8 mouse cellular contexts compared by ENCODE assay signal in the genomic region with DNA sequence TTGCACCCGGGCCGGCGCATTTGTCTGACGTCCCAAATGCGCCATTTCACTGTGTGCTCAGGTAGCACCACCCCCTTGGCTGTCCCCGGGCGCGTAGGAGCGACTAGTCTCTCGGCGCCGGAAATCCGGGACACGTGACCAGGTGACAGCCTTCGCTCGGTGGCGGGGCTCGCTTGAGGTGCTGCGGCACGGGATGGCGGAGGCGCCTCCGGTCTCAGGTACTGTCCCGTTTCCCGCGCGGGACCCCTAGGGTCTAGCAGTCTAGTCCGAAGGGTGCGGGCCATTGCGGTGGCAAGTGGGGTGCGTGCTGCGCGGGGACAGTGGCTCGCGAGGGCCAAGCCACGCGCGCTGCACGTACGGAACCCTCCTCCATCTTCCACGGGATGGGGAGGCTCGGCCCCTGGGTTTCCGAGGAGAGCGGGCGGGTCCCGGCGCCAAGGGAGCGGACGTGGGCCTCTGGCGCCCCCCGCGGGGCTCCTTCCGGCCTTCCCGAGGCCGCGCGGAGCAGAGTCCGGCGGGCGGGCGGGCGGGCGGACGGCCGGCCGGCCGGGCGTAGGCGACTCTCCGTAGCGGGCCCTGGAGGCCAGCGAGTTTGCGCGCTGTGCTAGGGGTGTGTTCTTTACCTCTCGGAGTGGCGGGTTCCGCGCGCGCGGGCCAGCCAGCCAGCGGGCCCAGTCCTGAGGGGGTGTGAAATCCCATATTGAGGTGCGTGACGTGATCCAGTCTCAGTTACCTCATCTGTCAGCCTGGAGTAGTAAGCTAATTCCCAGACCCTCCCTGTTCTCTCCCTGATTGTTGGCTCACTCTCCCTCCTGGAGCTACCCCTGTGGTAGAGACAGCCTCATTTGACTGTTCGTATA. TPM values are rescaled to one million over a fixed set of nuclear protein-coding genes. Genes with fewer than 3 reads are reported as not detected.
DNase-seq lines count a peak whose midpoint lies in the region; ATAC-seq lines count a peak whose summit lies in the region.

A gene (plus strand): TSS at position 65 of the 860 bp plus-strand sequence.

- peak within 1 kb of the TSS; percentile 99 for H3K4me3 ChIP-seq in megakaryocyte, embryonic 14.5 days (replicated peaks)

- peaks cover 82% of the 10 kb centered on the region for H3K4me1 ChIP-seq in megakaryocyte, embryonic 14.5 days

- DNase-seq in ZHBTc4 (ENCODE audit: low read depth, low spot score), result peak; percentile 98
- DNase-seq in gastrocnemius, adult 8-10 months (ENCODE audit: low spot score in 2 of 2), result peak; percentile 86 to 92
- DNase-seq in hindlimb bud, embryonic 11.5 days (ENCODE audit: extremely low spot score, low read depth, low spot score), result peak; percentile 76
- DNase-seq in left cerebral cortex, adult 8-10 months (ENCODE audit: low spot score in 2 of 2), result peak; percentile 85 to 96
- peak; percentile 98 for DNase-seq in right cerebral cortex, postnatal 10 days (ENCODE audit: low spot score in 2 of 2)
- DNase-seq in urinary bladder, postnatal 25 days (ENCODE audit: low spot score), result peak; percentile 93

- H3K9me3 ChIP-seq in megakaryocyte, embryonic 14.5 days, result no peaks in the 10 kb centered on the region

- no peaks in the 10 kb centered on the region for H3K27me3 ChIP-seq in megakaryocyte, embryonic 14.5 days (replicated peaks)

- peak; percentile 92 for ATAC-seq in common myeloid progenitor, adult 5-6 weeks (replicated peaks; ENCODE audit: low read depth, poor library complexity, severe bottlenecking)

- H3K36me3 ChIP-seq in megakaryocyte, embryonic 14.5 days (replicated peaks; ENCODE audit: low read length), result peaks cover 51% of the 10 kb centered on the region

RNA-seq across cellular contexts. Expression of the gene that starts here (rescaled TPM):
- total RNA-seq in common myeloid progenitor, adult 5-6 weeks (2017), result 61.8 and 74.7 TPM in 2 replicates
- total RNA-seq in gastrocnemius, adult 8-10 months (2022), result 10 to 100 TPM; 19.9 to 22.8 (median 22.3) TPM
- total RNA-seq in left cerebral cortex, adult 8-10 months (2022), result 10 to 100 TPM; 77.9 to 83.4 (median 80.2) TPM
- polyA plus RNA-seq in megakaryocyte, embryonic 14.5 days (2012; ENCODE audit: insufficient read depth, low replicate concordance), result 1.2 and 4.1 TPM in 2 replicates

Comparison
In these comparisons a context has a peak if more than half of its experiments do, and no peak if none do; other contexts are left out.
1. Peak in every context shown above with its lines: DNase-seq, ATAC-seq and H3K4me3 ChIP-seq.